Mouse (Mus musculus): ENCODE measurements around the gene Akap6. TPM values are rescaled to one million over a fixed set of nuclear protein-coding genes. Genes with fewer than 3 reads are reported as not detected.
A peak's percentile ranks its signal among the peaks of the same experiment; 100 is the strongest.

Gene Akap6
- polyA plus RNA-seq, 1 experiment from 2014 or later = 6.1 TPM

DNA sequence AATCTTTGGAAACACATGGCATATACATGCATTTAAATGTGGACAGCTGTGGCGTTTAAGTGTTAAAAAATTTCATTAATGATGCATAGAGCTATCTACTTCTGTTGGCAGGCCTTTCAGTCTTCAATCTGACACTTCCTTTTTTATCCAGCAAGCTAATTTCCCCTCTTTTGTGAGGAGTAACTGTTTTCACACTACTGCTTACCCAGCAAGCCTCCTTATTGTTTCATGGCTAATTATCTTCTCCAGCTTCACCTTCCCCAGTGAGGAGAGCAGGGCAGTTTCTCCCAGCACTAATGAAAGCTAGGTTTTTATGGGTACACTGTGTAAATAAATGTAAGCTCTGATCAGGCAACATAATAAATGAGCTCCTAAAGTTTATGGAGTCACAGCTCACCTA lies 425.5 kb downstream of the Akap6 start:
- Histone ChIP-seq H3K27me3 (replicated peaks) (no peaks in the 10 kb centered on the region), H3K4me3 (no peak overlapping the region), H3K9me3 (no peaks in the 10 kb centered on the region), H3K36me3 (peaks cover 9% of the 10 kb centered on the region), H3K4me1 (peaks cover 14% of the 10 kb centered on the region), H3K4me2 (peak overlapping the region; percentile 15; the same call in 1 of the 2 replicates), H3K9ac (no peak overlapping the region), H3K27ac (replicated peaks) (peak overlapping the region; percentile 51)
- WGBS = 58% methylated on average over 1 of the region's 1 CpGs
- no peak for ATAC-seq (ENCODE audit: extremely low read depth, insufficient number of reproducible peaks, low FRiP score, low TSS enrichment)

DNA sequence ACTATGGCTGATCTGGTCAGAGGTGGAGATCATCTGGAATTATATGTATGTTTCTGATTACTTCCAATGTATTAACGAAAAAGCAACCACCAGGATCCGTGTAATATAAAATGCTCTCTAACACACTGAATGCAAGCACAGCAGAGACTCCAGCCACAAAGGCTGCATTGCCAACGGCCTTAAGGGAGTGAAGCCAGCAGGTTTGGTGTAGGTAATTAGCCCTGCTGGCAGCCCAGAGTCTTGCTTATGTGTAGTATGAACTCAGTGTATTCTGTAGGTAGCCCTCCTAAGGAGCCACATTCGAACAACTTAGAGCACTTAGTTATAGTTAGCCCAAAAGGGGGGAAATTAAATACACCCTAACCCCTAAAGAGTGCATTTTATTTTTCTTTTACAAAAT lies 426.1 kb downstream of the Akap6 start:
- H3K4me2 ChIP-seq = no peak overlapping the region
- 78% methylated on average over 4 of the region's 4 CpGs for WGBS
- H3K9ac ChIP-seq = no peak overlapping the region
- ATAC-seq (ENCODE audit: extremely low read depth, insufficient number of reproducible peaks, low FRiP score, low TSS enrichment) = no peak
- peaks cover 14% of the 10 kb centered on the region for H3K4me1 ChIP-seq
- peaks cover 9% of the 10 kb centered on the region for H3K36me3 ChIP-seq
- H3K4me3 ChIP-seq = no peak overlapping the region
- no peak overlapping the region; the same call in 1 of the 2 replicates for H3K27ac ChIP-seq (replicated peaks)
- H3K9me3 ChIP-seq = no peaks in the 10 kb centered on the region
- no peaks in the 10 kb centered on the region for H3K27me3 ChIP-seq (replicated peaks)

DNA sequence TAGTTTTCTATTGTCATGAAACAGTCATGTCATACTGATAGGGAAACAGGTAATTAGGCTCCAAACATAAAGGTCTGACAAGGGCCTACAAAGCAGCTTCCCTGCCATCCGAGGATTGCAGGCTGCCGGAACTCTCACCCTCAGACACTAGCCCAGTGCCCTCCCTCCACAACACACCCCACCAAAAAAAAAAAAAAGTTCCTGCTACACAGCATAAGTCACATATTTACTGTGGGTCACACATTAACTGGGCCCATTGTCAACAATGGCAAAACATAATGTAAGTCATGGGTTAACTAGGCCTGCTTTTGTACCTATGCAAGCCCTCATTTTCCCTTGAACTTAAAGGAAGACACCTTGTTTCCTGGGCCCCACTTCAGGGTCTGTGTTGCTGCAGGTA lies 435.0 kb downstream of the Akap6 start:
- H3K36me3 ChIP-seq = peaks cover 4% of the 10 kb centered on the region
- no peak overlapping the region for H3K4me2 ChIP-seq
- no peak overlapping the region for H3K9ac ChIP-seq
- H3K4me3 ChIP-seq = no peak overlapping the region
- H3K4me1 ChIP-seq = no peaks in the 10 kb centered on the region
- WGBS = 61% methylated on average over 2 of the region's 2 CpGs
- H3K27me3 ChIP-seq (replicated peaks) = no peaks in the 10 kb centered on the region
- no peak for ATAC-seq (ENCODE audit: extremely low read depth, insufficient number of reproducible peaks, low FRiP score, low TSS enrichment)
- no peak overlapping the region for H3K27ac ChIP-seq (replicated peaks)
- no peaks in the 10 kb centered on the region for H3K9me3 ChIP-seq

DNA sequence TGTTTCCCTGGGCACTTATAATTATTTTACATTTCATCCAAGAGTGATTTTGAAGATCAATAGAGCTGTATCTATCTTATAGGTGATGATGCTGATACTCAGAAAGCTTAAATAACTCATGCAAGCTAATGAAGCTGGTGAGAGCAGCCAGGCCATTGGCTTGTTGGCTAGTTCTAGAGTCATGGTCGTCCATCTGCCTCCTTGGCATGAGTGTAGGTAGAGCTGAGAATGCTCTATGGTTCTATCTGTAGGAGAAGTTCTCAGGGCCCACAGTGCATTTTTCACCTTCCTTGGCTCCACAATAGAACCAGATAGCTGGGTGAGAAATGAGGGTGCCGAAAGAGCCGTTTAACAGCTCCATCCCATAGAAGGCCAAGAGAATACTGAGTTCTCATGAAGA lies 438.1 kb downstream of the Akap6 start:
- H3K4me3 ChIP-seq = no peak overlapping the region
- no peak overlapping the region for H3K27ac ChIP-seq (replicated peaks)
- H3K9me3 ChIP-seq = no peaks in the 10 kb centered on the region
- WGBS = 78% methylated on average over 3 of the region's 3 CpGs
- H3K4me2 ChIP-seq = no peak overlapping the region
- H3K36me3 ChIP-seq = peaks cover 23% of the 10 kb centered on the region
- no peaks in the 10 kb centered on the region for H3K4me1 ChIP-seq
- H3K27me3 ChIP-seq (replicated peaks) = no peaks in the 10 kb centered on the region
- no peak overlapping the region for H3K9ac ChIP-seq
- ATAC-seq (ENCODE audit: extremely low read depth, insufficient number of reproducible peaks, low FRiP score, low TSS enrichment) = no peak

DNA sequence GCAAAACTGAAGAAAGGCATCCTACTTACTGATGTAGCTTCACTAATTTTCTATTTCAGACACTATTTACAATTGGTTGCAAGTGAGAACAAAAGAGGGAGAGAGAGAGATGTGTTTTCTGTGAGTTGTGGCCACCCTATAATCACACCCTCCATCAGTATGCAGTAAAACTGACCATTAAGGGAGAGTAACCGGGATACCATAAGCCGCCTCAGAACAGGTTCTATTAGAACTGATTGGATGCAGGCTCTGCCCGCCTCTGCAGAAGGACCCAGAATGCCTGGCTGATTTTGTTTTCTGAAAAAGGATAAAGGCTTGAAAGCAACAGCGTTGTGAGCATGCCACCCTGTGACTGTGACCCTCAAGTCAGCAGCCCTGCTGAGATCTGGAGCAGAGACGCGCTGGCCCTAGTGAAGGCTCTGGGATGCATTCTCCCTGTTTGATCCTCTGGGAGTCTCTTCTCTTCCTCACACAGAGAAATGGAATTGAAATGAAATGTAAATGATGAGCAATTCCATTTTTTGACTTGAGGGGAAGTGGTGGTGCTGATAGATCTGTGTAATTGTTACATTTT lies 445.0 kb downstream of the Akap6 start:
- no peaks in the 10 kb centered on the region for H3K27me3 ChIP-seq (replicated peaks)
- no peak overlapping the region for H3K4me2 ChIP-seq
- 81% methylated on average over 6 of the region's 6 CpGs for whole genome bisulfite sequencing
- no peak overlapping the region for H3K9ac ChIP-seq
- H3K4me3 ChIP-seq = no peak overlapping the region
- H3K27ac ChIP-seq (replicated peaks) = no peak overlapping the region
- no peak for ATAC-seq (ENCODE audit: extremely low read depth, insufficient number of reproducible peaks, low FRiP score, low TSS enrichment)
- H3K36me3 ChIP-seq = peaks cover 26% of the 10 kb centered on the region
- H3K4me1 ChIP-seq = peaks cover 10% of the 10 kb centered on the region; the same call in 1 of the 2 replicates
- no peaks in the 10 kb centered on the region for H3K9me3 ChIP-seq

DNA sequence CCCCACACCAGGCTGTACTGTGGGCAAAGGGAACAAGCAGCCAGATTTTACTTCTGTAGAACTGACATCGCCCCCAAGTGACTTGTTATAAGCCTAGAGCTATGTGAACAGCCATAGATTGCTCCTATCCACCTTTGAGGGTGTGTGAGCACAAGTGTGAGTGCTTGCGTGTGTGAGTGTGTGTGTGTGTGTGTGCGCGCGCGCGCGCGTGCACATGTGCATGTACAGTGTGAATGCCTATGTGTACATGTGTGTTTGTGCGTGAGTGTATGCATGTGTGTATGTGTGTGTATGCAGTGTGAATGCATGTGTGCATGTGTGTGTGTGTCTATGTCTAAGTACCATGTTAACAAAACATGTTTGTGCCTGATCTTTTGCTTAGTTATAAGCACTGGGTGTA lies 445.6 kb downstream of the Akap6 start:
- H3K4me2 ChIP-seq = no peak overlapping the region
- peaks cover 10% of the 10 kb centered on the region; the same call in 1 of the 2 replicates for H3K4me1 ChIP-seq
- H3K27me3 ChIP-seq (replicated peaks) = no peaks in the 10 kb centered on the region
- no peak for ATAC-seq (ENCODE audit: extremely low read depth, insufficient number of reproducible peaks, low FRiP score, low TSS enrichment)
- peaks cover 25% of the 10 kb centered on the region for H3K36me3 ChIP-seq
- H3K27ac ChIP-seq (replicated peaks) = no peak overlapping the region
- 95% methylated on average over 10 of the region's 10 CpGs for whole genome bisulfite sequencing
- H3K9me3 ChIP-seq = peaks cover 5% of the 10 kb centered on the region
- H3K4me3 ChIP-seq = no peak overlapping the region
- H3K9ac ChIP-seq = no peak overlapping the region

DNA sequence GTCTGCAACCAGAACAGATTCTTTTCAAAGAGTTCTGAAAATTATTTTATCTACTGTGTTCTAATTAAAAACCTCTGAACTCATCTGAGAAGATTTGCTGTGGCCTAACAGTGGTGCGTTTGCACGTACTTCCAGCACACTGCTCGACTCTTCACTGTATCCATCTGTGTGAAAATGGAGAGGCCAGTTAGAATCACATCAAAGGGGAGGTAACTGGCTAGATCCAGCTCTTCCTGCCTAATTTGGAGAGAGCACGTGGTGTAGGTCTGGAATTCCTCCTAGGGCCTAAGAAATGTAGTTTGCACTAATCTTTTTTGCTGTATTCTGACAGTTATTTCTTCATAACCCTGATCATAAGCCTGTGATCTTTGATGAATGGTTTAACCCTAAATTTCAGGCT lies 446.3 kb downstream of the Akap6 start:
- WGBS = 63% methylated on average over 4 of the region's 4 CpGs
- Histone ChIP-seq H3K9me3 (peaks cover 7% of the 10 kb centered on the region), H3K4me2 (no peak overlapping the region), H3K27ac (replicated peaks) (no peak overlapping the region), H3K4me3 (no peak overlapping the region), H3K27me3 (replicated peaks) (no peaks in the 10 kb centered on the region), H3K4me1 (peaks cover 10% of the 10 kb centered on the region; the same call in 1 of the 2 replicates), H3K9ac (no peak overlapping the region), H3K36me3 (peaks cover 26% of the 10 kb centered on the region)
- ATAC-seq (ENCODE audit: extremely low read depth, insufficient number of reproducible peaks, low FRiP score, low TSS enrichment) = no peak

DNA sequence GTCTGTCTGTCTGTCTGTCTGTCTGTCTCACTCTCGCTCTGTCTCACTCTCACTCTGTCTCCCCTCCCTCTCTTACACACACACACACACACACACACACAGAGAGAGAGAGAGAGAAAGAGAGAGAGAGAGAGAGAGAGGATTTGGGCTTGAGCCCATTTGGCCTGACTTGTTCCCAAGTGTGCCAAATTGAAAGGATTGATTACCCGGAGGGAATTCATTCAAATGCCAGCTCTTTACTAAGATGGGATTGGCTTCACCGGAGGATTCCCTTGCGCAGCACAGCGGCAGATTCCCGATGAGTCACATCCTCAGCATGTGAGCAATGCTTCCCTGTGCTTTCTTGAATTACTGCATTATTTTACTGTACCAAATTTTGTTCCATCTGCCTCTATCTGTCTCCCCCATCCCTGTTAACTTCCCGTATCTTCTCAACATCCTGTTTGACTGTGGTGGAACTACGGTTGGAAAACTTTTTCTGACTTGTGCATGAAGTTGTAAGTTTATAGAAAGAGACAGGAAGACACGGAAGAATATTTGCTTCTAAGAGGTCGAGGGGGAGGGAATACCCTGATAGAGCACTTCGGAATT lies 447.4 kb downstream of the Akap6 start:
- ATAC-seq (ENCODE audit: extremely low read depth, insufficient number of reproducible peaks, low FRiP score, low TSS enrichment) = no peak
- peaks cover 10% of the 10 kb centered on the region; the same call in 1 of the 2 replicates for H3K4me1 ChIP-seq
- 47% methylated on average over 11 of the region's 11 CpGs for WGBS
- peaks cover 28% of the 10 kb centered on the region for H3K36me3 ChIP-seq
- no peak overlapping the region for H3K9ac ChIP-seq
- H3K27ac ChIP-seq (replicated peaks) = peak overlapping the region; percentile 43; the same call in 1 of the 2 replicates
- peaks cover 7% of the 10 kb centered on the region for H3K9me3 ChIP-seq
- no peaks in the 10 kb centered on the region for H3K27me3 ChIP-seq (replicated peaks)
- H3K4me2 ChIP-seq = peak overlapping the region; percentile 42
- no peak overlapping the region for H3K4me3 ChIP-seq

DNA sequence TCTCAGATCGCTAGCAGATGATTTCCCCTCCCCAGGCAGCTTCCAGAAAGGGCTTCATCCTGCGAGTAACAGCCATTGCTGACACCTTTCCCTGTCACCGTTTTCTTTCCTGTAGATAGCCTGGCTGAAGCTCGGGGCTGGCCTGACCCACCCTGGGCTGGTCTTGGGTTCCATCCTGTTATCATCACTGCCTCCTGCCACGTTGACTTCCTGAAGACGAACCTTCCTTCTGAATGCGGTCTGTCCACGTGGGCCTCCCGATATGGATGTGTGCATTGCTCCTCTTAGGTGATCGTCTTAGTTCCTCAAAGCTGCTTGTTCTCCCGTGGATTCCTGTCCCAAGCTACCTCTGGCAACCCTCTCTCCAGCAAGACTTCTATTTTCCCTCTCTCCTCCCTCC lies 448.5 kb downstream of the Akap6 start:
- Histone ChIP-seq H3K36me3 (peaks cover 18% of the 10 kb centered on the region), H3K9ac (no peak overlapping the region), H3K27me3 (replicated peaks) (no peaks in the 10 kb centered on the region), H3K9me3 (peaks cover 7% of the 10 kb centered on the region), H3K27ac (replicated peaks) (no peak overlapping the region), H3K4me3 (no peak overlapping the region), H3K4me1 (peaks cover 10% of the 10 kb centered on the region; the same call in 1 of the 2 replicates), H3K4me2 (no peak overlapping the region)
- 37% methylated on average over 11 of the region's 11 CpGs for WGBS
- no peak for ATAC-seq (ENCODE audit: extremely low read depth, insufficient number of reproducible peaks, low FRiP score, low TSS enrichment)

DNA sequence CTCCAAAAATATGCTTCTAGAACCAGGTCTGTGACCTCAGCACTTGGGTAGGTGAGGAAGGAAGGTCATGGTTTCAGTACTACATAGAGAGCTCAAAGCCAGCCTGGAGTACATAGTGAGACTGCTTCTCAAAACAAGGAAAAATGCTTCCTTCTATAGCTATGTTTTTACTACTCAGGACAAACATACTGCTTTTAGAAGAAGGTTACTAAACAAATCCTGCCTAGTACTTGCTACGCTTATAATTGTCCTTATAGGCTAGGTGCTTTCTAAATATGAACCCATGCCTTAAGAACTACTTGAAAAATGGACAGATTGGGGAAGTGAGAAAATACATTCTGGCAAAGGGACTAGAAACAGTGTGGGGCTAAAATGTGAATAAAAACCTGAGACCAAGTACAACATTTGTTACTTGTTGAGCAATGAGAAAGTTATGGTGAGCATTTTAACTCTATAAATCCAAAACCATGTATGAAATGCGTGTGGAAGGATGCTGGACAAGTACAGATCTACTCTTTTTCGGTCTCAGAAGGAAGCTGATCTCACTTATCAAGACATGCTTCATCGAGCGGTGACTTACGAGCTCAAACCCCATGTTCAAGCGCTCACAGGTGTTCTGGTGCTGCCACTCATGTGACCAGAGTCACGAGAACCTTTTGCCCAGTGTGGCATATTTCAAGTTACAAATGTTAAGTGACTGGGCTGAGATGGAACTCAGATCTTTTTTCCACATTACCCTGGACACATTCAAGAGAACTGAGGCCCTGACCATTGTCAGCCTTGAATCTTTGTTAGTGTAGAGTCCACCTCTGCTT lies 469.2 kb downstream of the Akap6 start:
- no peaks in the 10 kb centered on the region for H3K4me1 ChIP-seq
- no peak overlapping the region for H3K27ac ChIP-seq (replicated peaks)
- H3K27me3 ChIP-seq (replicated peaks) = no peaks in the 10 kb centered on the region
- no peaks in the 10 kb centered on the region for H3K36me3 ChIP-seq
- H3K9me3 ChIP-seq = no peaks in the 10 kb centered on the region
- no peak for ATAC-seq (ENCODE audit: extremely low read depth, insufficient number of reproducible peaks, low FRiP score, low TSS enrichment)
- no peak overlapping the region for H3K4me3 ChIP-seq
- no peak overlapping the region for H3K4me2 ChIP-seq
- no peak overlapping the region for H3K9ac ChIP-seq
- 75% methylated on average over 8 of the region's 8 CpGs for WGBS

DNA sequence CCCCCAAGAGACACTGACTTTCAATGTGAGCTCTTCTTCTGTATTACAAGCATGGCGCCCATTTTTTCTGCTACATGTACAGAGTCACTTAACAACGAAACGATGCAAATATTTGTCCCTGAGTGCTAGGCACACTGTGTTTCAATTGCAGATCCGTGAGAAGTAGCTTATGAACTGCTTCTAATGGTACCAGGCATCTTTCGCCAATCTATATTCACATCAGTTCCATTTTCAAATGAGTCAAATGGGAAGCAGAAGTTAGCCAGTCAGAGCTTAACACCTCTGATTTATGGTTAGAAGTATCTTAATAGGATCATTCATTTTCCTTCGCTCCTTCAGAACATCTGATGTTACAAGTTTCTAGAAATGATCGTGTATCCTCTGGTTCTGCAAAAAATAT lies 492.3 kb downstream of the Akap6 start:
- H3K27me3 ChIP-seq (replicated peaks) = no peaks in the 10 kb centered on the region

More for the DNA sequence above, 492.3 kb downstream of the Akap6 start:
- Histone ChIP-seq H3K4me2 (no peak overlapping the region), H3K36me3 (no peaks in the 10 kb centered on the region), H3K4me3 (no peak overlapping the region), H3K9me3 (no peaks in the 10 kb centered on the region), H3K4me1 (0 out of 2 replicates have a peak, but pooled peaks cover under 1% of the 10 kb centered on the region), H3K9ac (no peak overlapping the region), H3K27ac (replicated peaks) (no peak overlapping the region)
- WGBS = 82% methylated on average over 7 of the region's 7 CpGs
- no peak for ATAC-seq (ENCODE audit: extremely low read depth, insufficient number of reproducible peaks, low FRiP score, low TSS enrichment)

Data from heart, embryonic 13.5 days (tissue).